Mouse (Mus musculus) activated CD4-positive, CD25-positive, alpha-beta regulatory T cell, adult 4 months (primary cell): Measurements from ENCODE around the gene Nsl1. TPM values are rescaled to one million over a fixed set of nuclear protein-coding genes. Genes with fewer than 3 reads are reported as not detected.

Experiments
- polyA plus RNA-seq, 2 experiments: library from polyadenylated mRNA; unstranded; fragments of 100-300 nt; shearing (Covaris generic); gene quantifications; one replicate each; pipeline ENCODE4 v1.2.1; 2017

Nsl1 gene
- polyA plus RNA-seq, 2 experiments from 2014 or later = 2.0 to 5.2 TPM

Other genes with a start within 250 kb of the Nsl1 start
- 1 to 10 TPM; 7.2 to 8.0 TPM for gene Rps6kc1, start 151.2 kb upstream of the Nsl1 start, polyA plus RNA-seq
- gene Angel2, start 137.9 kb upstream of the Nsl1 start, polyA plus RNA-seq = 10 to 100 TPM; 42.1 to 53.8 TPM
- under 1 TPM; 0.15 to 0.30 TPM for gene Vash2, start 83.7 kb upstream of the Nsl1 start, polyA plus RNA-seq
- gene Flvcr1, start 36.9 kb upstream of the Nsl1 start, polyA plus RNA-seq = 1 to 10 TPM; 6.1 to 8.5 TPM
- gene Spata45, start 26.4 kb upstream of the Nsl1 start, polyA plus RNA-seq = not detected
- gene Tatdn3, start 80 bp upstream of the Nsl1 start, polyA plus RNA-seq = 10 to 100 TPM in 1 of 2 experiments, 1 to 10 TPM in 1; 7.3 to 10.8 TPM
- not detected for gene Batf3, start 34.8 kb downstream of the Nsl1 start, polyA plus RNA-seq
- gene Fam71a, start 101.8 kb downstream of the Nsl1 start, polyA plus RNA-seq = not detected
- not detected for gene Atf3, start 155.0 kb downstream of the Nsl1 start, polyA plus RNA-seq